Mouse (Mus musculus) forebrain, postnatal 0 days (tissue): Measurements from ENCODE around the gene Gsta2. TPM values are rescaled to one million over a fixed set of nuclear protein-coding genes. Genes with fewer than 3 reads are reported as not detected.
A peak's percentile ranks its signal among the peaks of the same experiment; 100 is the strongest.
"Not testable (repeated sequence)": the region's sequence is repeated elsewhere in the genome, so short reads cannot be mapped to it uniquely, and the experiment has no call there.

Experiments
- ATAC-seq: fragments of 200-750 bp; cut with Nextera tagmentation; 2 replicates; pipeline ENCODE4 v1.8.0; 2017; ENCODE audit warnings: mild to moderate bottlenecking, moderate library complexity
- DNase-seq: peaks from one replicate; pipeline ENCODE4 v3.0.0-alpha.2; 2015
- H3K27ac ChIP-seq: fragments of 300-500 bp; sonication (generic); 2 replicates; pipeline ENCODE4 v1.5.1; 2014; ENCODE audit warnings: low read depth, mild to moderate bottlenecking, antibody characterized with exemption, low read length, moderate library complexity, mixed read lengths
- H3K27me3 ChIP-seq: fragments of 300-500 bp; sonication (generic); 2 replicates; pipeline ENCODE4 v1.6.1; 2014; ENCODE audit warnings: mild to moderate bottlenecking, low read length, mixed read lengths; ENCODE audit not compliant: insufficient read depth
- H3K36me3 ChIP-seq: fragments of 300-500 bp; sonication (generic); 2 replicates; pipeline ENCODE4 v1.6.1; 2014; ENCODE audit warnings: mild to moderate bottlenecking, moderate library complexity; ENCODE audit not compliant: insufficient read depth
- H3K4me1 ChIP-seq: fragments of 300-500 bp; sonication (generic); 2 replicates; pipeline ENCODE4 v1.6.1; 2014; ENCODE audit warnings: antibody characterized with exemption; ENCODE audit not compliant: insufficient read depth
- H3K4me2 ChIP-seq: fragments of 300-500 bp; sonication (generic); 2 replicates; pipeline ENCODE4 v1.6.1; 2014; ENCODE audit warnings: low read depth, mild to moderate bottlenecking, moderate library complexity
- H3K4me3 ChIP-seq: fragments of 300-500 bp; sonication (generic); 2 replicates; pipeline ENCODE4 v1.5.1; 2014; ENCODE audit warnings: low read depth, low read length, mixed read lengths
- H3K9ac ChIP-seq: fragments of 300-500 bp; sonication (generic); 2 replicates; pipeline ENCODE4 v1.6.1; 2014; ENCODE audit warnings: mild to moderate bottlenecking
- H3K9me3 ChIP-seq: fragments of 300-500 bp; sonication (generic); 2 replicates; pipeline ENCODE4 v1.6.1; 2016; ENCODE audit warnings: low read length
- CTCF ChIP-seq: sonication (generic); IDR thresholded peaks from 2 replicates; pipeline ENCODE4 v1.5.1; 2016; ENCODE audit warnings: antibody characterized with exemption, control low read depth, low read depth
- WGBS: fragments of 180-500 bp; shearing (Covaris S2); extraction: QIAGEN DNeasy Blood & Tissue Kit; methylation state at CpG from one replicate; pipeline ENCODE4 v1.1.7; 2014; 5-methylcytosine and 5-hydroxymethylcytosine counted together
- polyA plus RNA-seq: library from polyadenylated mRNA; unstranded; fragments of >200 nt; fragmentation: Nextera tagmentation; extraction: Ambion mirVana; gene quantifications from 2 replicates; pipeline ENCODE4 v1.2.1, GENCODE M21; 2015
- total RNA-seq: library from RNA; depleted of rRNA; stranded (reverse); fragments of >200 nt; gene quantifications from 2 replicates; pipeline ENCODE4 v1.2.3, GENCODE M21; 2014

Gene Gsta2
- total and polyA plus RNA-seq, 2 experiments from 2014 or later = not detected

GRCm38 (mm10) chr9:78340324-78340723 is 15.3 kb downstream of the Gsta2 start:
- peak; percentile 86 for TF ChIP-seq CTCF
- 0 out of 2 replicates have a peak overlapping the region, but pooled peaks have one; percentile 19 for H3K4me2 ChIP-seq
- H3K27ac ChIP-seq, H3K27me3 ChIP-seq, H3K36me3 ChIP-seq, H3K9me3 ChIP-seq, H3K4me3 ChIP-seq, H3K4me1 ChIP-seq, H3K9ac ChIP-seq: not testable (repeated sequence)
- DNase-seq (peak; percentile 65), ATAC-seq (peak; percentile 62)
- WGBS = 13% methylated on average over 8 of the region's 8 CpGs

GRCm38 (mm10) chr9:78337050-78337449 is 18.5 kb downstream of the Gsta2 start:
- H3K9ac ChIP-seq, H3K36me3 ChIP-seq, H3K4me3 ChIP-seq, H3K27me3 ChIP-seq, H3K4me1 ChIP-seq, H3K27ac ChIP-seq, ATAC-seq, DNase-seq, H3K9me3 ChIP-seq, H3K4me2 ChIP-seq: not testable (repeated sequence)

- H3K27ac ChIP-seq, H3K9ac ChIP-seq, DNase-seq, H3K27me3 ChIP-seq, H3K4me3 ChIP-seq, H3K9me3 ChIP-seq, H3K4me2 ChIP-seq, ATAC-seq, H3K4me1 ChIP-seq, H3K36me3 ChIP-seq: not testable (repeated sequence)
- 55% methylated on average over 1 of the region's 1 CpGs for WGBS
Measured at GRCm38 (mm10) chr9:78327289-78327688, 28.3 kb downstream of the Gsta2 start, which contains the start of gene Omt2b. Omt2b (plus strand) TSS chr9:78327589.

GRCm38 (mm10) chr9:78319499-78319898 is 36.1 kb downstream of the Gsta2 start:
- H3K4me2 ChIP-seq = no peak overlapping the region
- ATAC-seq = no peak
- TF ChIP-seq CTCF = peak; percentile 47
- 42% methylated on average over 1 of the region's 1 CpGs for WGBS
- H3K27me3 ChIP-seq = no peaks in the 10 kb centered on the region
- no peaks in the 10 kb centered on the region for H3K4me1 ChIP-seq
- no peak overlapping the region for H3K4me3 ChIP-seq
- H3K9ac ChIP-seq = no peak overlapping the region
- H3K36me3 ChIP-seq = no peaks in the 10 kb centered on the region
- no peaks in the 10 kb centered on the region for H3K9me3 ChIP-seq
- no peak overlapping the region for H3K27ac ChIP-seq
- DNase-seq = peak; percentile 15

GRCm38 (mm10) chr9:78314696-78315095 is 40.9 kb downstream of the Gsta2 start, which contains the start of gene Omt2a:
Omt2a (minus strand) TSS chr9:78314796.
- no peak for TF ChIP-seq CTCF
- DNase-seq (no peak), ATAC-seq (no peak)
- no peak within 1 kb of the TSS for H3K4me2 ChIP-seq
- H3K9ac ChIP-seq = no peak within 1 kb of the TSS
- H3K27ac ChIP-seq = no peak within 1 kb of the TSS
- WGBS = 80% methylated on average over 2 of the region's 2 CpGs
- H3K4me1 ChIP-seq = no peaks in the 10 kb centered on the region
- no peaks in the 10 kb centered on the region for H3K36me3 ChIP-seq
- no peak within 1 kb of the TSS for H3K4me3 ChIP-seq
- no peaks in the 10 kb centered on the region for H3K27me3 ChIP-seq
- H3K9me3 ChIP-seq = no peaks in the 10 kb centered on the region

- not testable (repeated sequence) for H3K9me3 ChIP-seq, H3K27ac ChIP-seq, ATAC-seq, H3K4me1 ChIP-seq, H3K9ac ChIP-seq, H3K36me3 ChIP-seq, H3K27me3 ChIP-seq, H3K4me3 ChIP-seq, H3K4me2 ChIP-seq, DNase-seq
- 68% methylated on average over 3 of the region's 3 CpGs for WGBS
Measured at GRCm38 (mm10) chr9:78308122-78308521, 47.5 kb downstream of the Gsta2 start.

GRCm38 (mm10) chr9:78299143-78299542 is 56.4 kb downstream of the Gsta2 start:
- DNase-seq, H3K4me3 ChIP-seq, H3K4me2 ChIP-seq, H3K27me3 ChIP-seq, H3K27ac ChIP-seq, H3K36me3 ChIP-seq, H3K9ac ChIP-seq, H3K9me3 ChIP-seq, ATAC-seq, H3K4me1 ChIP-seq: not testable (repeated sequence)
- 60% methylated on average over 1 of the region's 1 CpGs for WGBS

GRCm38 (mm10) chr9:78298232-78298631 is 57.4 kb downstream of the Gsta2 start:
- Histone ChIP-seq H3K4me3 (no peak overlapping the region), H3K4me2 (no peak overlapping the region), H3K27ac (no peak overlapping the region), H3K9me3 (no peaks in the 10 kb centered on the region), H3K9ac (no peak overlapping the region), H3K36me3 (no peaks in the 10 kb centered on the region), H3K4me1 (no peaks in the 10 kb centered on the region), H3K27me3 (no peaks in the 10 kb centered on the region)
- no peak for TF ChIP-seq CTCF
- 85% methylated on average over 1 of the region's 1 CpGs for WGBS
- ATAC-seq = no peak
- DNase-seq = no peak
